Mouse (Mus musculus) olfactory bulb, adult 2 months (tissue): ENCODE measurements at regions not wholly inside any gene's neighbourhood (a gene's known extent, or its start where the extent isn't known, plus 50 kb on each side); places are given as distances from the start of the nearest gene placed in this dataset.

Experiments
- H3K27ac ChIP-seq: fragments of 200-500 bp; 2 replicates; pipeline ENCODE4 v1.5.1; 2012; ENCODE audit warnings: low read depth, low read length; ENCODE audit not compliant: insufficient read depth
- H3K4me1 ChIP-seq: fragments of 200-500 bp; 2 replicates; pipeline ENCODE4 v1.6.1; 2012; ENCODE audit warnings: low read length; ENCODE audit not compliant: control insufficient read depth, insufficient read depth
- H3K4me3 ChIP-seq: fragments of 200-500 bp; 2 replicates; pipeline ENCODE4 v1.5.1; 2012; ENCODE audit warnings: mild to moderate bottlenecking, low read depth, low read length, moderate library complexity; ENCODE audit not compliant: insufficient read depth
- CTCF ChIP-seq: fragments of 200-500 bp; IDR thresholded peaks from 2 replicates; pipeline ENCODE4 v1.5.1; 2012; ENCODE audit warnings: low read depth, mild to moderate bottlenecking, low read length, moderate library complexity; ENCODE audit not compliant: insufficient read depth
- POLR2A ChIP-seq: fragments of 200-500 bp; IDR thresholded peaks from 2 replicates; pipeline ENCODE4 v1.6.1; 2012; ENCODE audit warnings: mild to moderate bottlenecking, low read depth, low read length, moderate library complexity; ENCODE audit not compliant: insufficient read depth
- WGBS: fragments of 180-500 bp; shearing (Covaris S2); methylation state at CpG from one replicate; pipeline ENCODE4 v1.1.7; 2018; 5-methylcytosine and 5-hydroxymethylcytosine counted together

- no peak overlapping the region for H3K4me3 ChIP-seq
- no peaks in the 10 kb centered on the region for H3K4me1 ChIP-seq
- H3K27ac ChIP-seq: no peak overlapping the region
- TF ChIP-seq POLR2A (no peak), CTCF (no peak)
- 57% methylated on average over 7 of the region's 7 CpGs for WGBS
These were observed 155.4 kb downstream of the Tgfb2 start for GRCm38 (mm10) chr1:186550265-186550885.

DNA sequence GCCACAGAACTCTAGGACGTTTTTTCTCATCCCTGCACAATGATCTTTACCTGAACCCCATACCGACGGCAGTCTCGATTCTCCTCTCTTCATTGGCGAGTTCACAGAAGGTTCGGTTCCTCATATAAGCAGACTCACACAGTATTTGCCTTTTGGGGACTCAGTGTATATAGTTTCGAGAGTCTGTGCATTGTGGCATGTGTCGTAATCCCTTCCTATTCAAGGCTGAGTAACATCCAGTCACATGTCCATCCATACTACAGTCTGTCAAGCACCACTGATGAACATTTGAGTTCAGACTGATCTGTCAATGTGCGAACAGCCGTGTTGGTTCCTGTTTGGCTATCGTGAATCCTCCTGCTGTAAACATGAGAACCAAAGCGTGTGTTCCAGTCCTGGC, 156.6 kb downstream of the Tgfb2 start:
- no peaks in the 10 kb centered on the region for H3K4me1 ChIP-seq
- no peak for TF ChIP-seq CTCF
- H3K27ac ChIP-seq: no peak overlapping the region
- 96% methylated on average over 12 of the region's 12 CpGs for WGBS
- H3K4me3 ChIP-seq: no peak overlapping the region

DNA sequence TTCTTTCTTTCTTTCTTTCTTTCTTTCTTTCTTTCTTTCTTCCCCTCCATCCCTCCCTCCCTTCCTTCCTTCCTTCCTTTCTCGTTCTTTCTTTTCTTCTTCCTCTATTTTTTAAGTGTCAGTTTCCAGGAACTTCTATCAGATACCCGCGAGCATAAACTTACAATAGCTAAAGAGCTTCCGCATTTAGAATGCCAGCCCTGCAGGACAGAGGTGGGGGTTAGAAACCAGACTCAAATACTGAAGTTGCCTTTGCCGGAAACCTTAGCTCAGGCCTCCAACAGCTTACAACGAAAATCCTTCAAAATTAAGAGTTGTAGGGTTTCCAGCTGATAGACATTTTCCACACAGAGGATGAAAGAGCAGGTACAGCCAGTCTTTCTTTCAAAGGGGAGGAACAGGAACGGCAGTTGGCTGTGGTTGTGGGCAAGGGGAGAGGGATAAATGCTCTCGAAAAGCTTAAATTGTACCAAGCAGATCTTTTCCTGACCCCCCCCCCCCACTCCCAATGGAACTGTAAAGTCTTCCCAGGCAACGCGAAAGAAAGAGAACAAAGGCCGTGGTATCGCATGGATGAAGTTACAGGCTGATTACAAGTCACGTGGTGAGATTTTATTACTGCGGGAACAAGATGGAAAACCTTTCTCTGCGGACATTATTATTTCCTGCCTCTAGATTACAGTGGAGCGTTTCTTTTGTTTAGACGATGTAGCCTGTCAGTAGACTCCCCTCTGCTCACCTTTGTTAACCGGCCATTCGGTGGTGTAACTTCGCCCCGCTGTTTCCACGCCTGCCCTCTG, 159.2 kb downstream of the Tgfb2 start:
- Histone ChIP-seq H3K4me3 (no peak overlapping the region), H3K4me1 (no peaks in the 10 kb centered on the region), H3K27ac (no peak overlapping the region)
- 37% methylated on average over 22 of the region's 22 CpGs for WGBS
- TF ChIP-seq POLR2A: no peak
- TF ChIP-seq CTCF: no peak

DNA sequence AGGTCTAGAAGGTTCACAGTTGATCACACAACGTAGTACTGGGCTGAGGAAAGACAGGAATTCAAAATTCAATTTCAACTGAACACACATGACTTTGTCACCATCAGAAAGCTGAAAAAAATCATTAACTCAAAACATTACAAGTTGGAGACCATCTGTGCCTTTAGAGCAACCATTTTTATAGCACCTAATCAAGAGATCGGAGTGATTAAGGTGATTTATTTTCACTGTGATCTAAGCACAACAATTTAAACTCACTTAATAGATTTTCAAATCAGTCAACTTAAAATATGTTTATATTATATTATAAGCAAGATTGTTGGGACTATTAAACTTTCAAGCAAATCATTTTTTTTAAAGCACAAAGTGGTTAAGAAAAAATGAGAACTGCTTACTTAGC, 165.7 kb downstream of the Tgfb2 start:
- H3K4me3 ChIP-seq: no peak overlapping the region
- H3K4me1 ChIP-seq: no peaks in the 10 kb centered on the region
- 96% methylated on average over 2 of the region's 2 CpGs for WGBS
- TF ChIP-seq CTCF (no peak), POLR2A (no peak)
- H3K27ac ChIP-seq: no peak overlapping the region

GRCm38 (mm10) chr1:186538233-186538632, 167.6 kb downstream of the Tgfb2 start:
- TF ChIP-seq POLR2A: no peak
- no peak for TF ChIP-seq CTCF
- Histone ChIP-seq H3K27ac (no peak overlapping the region), H3K4me3 (no peak overlapping the region), H3K4me1 (no peaks in the 10 kb centered on the region)
- WGBS: 67% methylated on average over 3 of the region's 3 CpGs

DNA sequence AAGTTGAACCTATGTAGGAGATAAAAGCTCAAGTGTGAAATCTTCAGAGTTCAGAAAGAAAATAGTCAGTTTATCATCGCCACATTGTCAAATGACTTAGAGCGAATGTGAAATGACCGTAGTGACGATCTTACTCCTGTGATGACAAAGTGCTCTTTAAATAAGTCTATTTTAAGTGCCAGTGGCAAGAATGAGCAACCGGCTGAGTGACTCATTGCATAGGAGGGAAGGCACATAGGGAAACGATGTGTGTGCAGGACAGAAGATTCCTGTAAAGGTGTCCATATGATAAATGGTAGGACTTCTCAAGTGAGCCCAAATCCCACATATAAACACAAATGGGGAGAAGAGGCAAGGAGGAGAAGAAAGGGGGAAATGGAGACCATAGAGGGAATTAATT, 189.8 kb downstream of the Tgfb2 start:
- H3K27ac ChIP-seq: no peak overlapping the region
- no peak for TF ChIP-seq POLR2A
- no peak for TF ChIP-seq CTCF
- no peaks in the 10 kb centered on the region for H3K4me1 ChIP-seq
- WGBS: 63% methylated on average over 6 of the region's 6 CpGs
- H3K4me3 ChIP-seq: no peak overlapping the region

GRCm38 (mm10) chr1:186515071-186515470, 190.7 kb downstream of the Tgfb2 start:
- 64% methylated on average over 2 of the region's 2 CpGs for WGBS
- no peak overlapping the region for H3K27ac ChIP-seq
- H3K4me3 ChIP-seq: no peak overlapping the region
- no peak for TF ChIP-seq CTCF
- no peaks in the 10 kb centered on the region for H3K4me1 ChIP-seq

GRCm38 (mm10) chr1:186513861-186514260, 191.9 kb downstream of the Tgfb2 start:
- TF ChIP-seq POLR2A (no peak), CTCF (no peak)
- no peak overlapping the region for H3K4me3 ChIP-seq
- 92% methylated on average over 5 of the region's 5 CpGs for WGBS
- no peak overlapping the region for H3K27ac ChIP-seq
- no peaks in the 10 kb centered on the region for H3K4me1 ChIP-seq

DNA sequence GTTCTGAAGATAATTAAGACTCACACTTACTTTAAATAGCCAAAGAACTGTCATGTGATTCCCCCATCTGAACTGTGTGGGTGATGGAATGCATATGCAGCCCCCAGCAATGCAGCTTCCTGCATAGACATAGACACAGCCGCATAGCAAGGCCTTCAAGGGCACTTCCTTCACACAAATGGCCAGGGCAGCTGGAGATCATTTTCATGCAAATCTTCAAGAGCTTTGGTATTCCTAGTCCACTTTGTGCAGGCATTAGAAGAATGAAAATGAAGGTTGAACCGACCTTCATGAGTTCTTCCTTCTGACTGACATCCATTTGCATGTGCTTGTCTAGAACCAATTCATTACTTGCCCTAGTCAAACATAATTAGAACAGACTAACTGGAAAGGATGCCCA, 195.3 kb downstream of the Tgfb2 start:
- TF ChIP-seq CTCF: no peak
- H3K4me3 ChIP-seq: no peak overlapping the region
- 33% methylated on average over 2 of the region's 2 CpGs for WGBS

More for the DNA sequence above, 195.3 kb downstream of the Tgfb2 start:
- Histone ChIP-seq H3K27ac (no peak overlapping the region), H3K4me1 (0 out of 2 replicates have a peak, but pooled peaks cover 3% of the 10 kb centered on the region)
